Mouse (Mus musculus): ENCODE data around the gene Fbxl20. TPM values are rescaled to one million over a fixed set of nuclear protein-coding genes. Genes with fewer than 3 reads are reported as not detected.

Gene Fbxl20
- polyA plus RNA-seq, 2 experiments = 2.3 to 3.4 TPM

GRCm38 (mm10) chr11:98168400-98168799 is 18.2 kb upstream of the Fbxl20 start:
- WGBS (ENCODE audit: insufficient replicate concordance) = 59% methylated on average over 1 of the region's 1 CpGs
- no peaks in the 10 kb centered on the region for H3K9me3 ChIP-seq (ENCODE audit: control insufficient read depth, low read length)
- H3K4me1 ChIP-seq (replicated peaks; ENCODE audit: control insufficient read depth in 2 of 2, insufficient read depth in 2 of 2, low read length in 1 of 2) = no peaks in the 10 kb centered on the region
- no peak overlapping the region for H3K4me3 ChIP-seq (ENCODE audit: insufficient read depth in 1 of 2, low read depth in 2 of 2, low read length in 2 of 2)
- DNase-seq (ENCODE audit: low read depth in 3 of 3, low spot score in 3 of 3) (no peak), ATAC-seq (ENCODE audit: insufficient read depth) (no peak)
- H3K36me3 ChIP-seq (replicated peaks; ENCODE audit: control insufficient read depth, insufficient read depth, low read depth) = peaks cover 62% of the 10 kb centered on the region
- no peak overlapping the region for H3K9ac ChIP-seq (replicated peaks)
- H3K27ac ChIP-seq = no peak overlapping the region
- no peaks in the 10 kb centered on the region for H3K27me3 ChIP-seq (ENCODE audit: control insufficient read depth, insufficient read depth, low read length)
- TF ChIP-seq EP300 (IDR thresholded peaks at IDR 0.05; ENCODE audit: low read depth) = no peak
- TF ChIP-seq CTCF (IDR thresholded peaks at IDR 0.05; ENCODE audit: low read depth) = no peak
- no peak overlapping the region for H3K4me2 ChIP-seq (ENCODE audit: low read depth)

GRCm38 (mm10) chr11:98155094-98155493 is 4.9 kb upstream of the Fbxl20 start:
- ATAC-seq (ENCODE audit: insufficient read depth) (no peak), DNase-seq (ENCODE audit: low read depth in 3 of 3, low spot score in 3 of 3) (no peak)
- H3K4me2 ChIP-seq (ENCODE audit: low read depth) = no peak overlapping the region
- no peaks in the 10 kb centered on the region for H3K4me1 ChIP-seq (replicated peaks; ENCODE audit: control insufficient read depth in 2 of 2, insufficient read depth in 2 of 2, low read length in 1 of 2)
- no peak overlapping the region for H3K27ac ChIP-seq
- H3K9ac ChIP-seq (replicated peaks) = no peak overlapping the region
- H3K9me3 ChIP-seq (ENCODE audit: control insufficient read depth, low read length) = no peaks in the 10 kb centered on the region
- WGBS (ENCODE audit: insufficient replicate concordance) = 69% methylated on average over 6 of the region's 6 CpGs
- TF ChIP-seq CTCF (IDR thresholded peaks at IDR 0.05; ENCODE audit: low read depth) (no peak), EP300 (IDR thresholded peaks at IDR 0.05; ENCODE audit: low read depth) (no peak)
- H3K4me3 ChIP-seq (ENCODE audit: insufficient read depth in 1 of 2, low read depth in 2 of 2, low read length in 2 of 2) = no peak overlapping the region
- H3K36me3 ChIP-seq (replicated peaks; ENCODE audit: control insufficient read depth, insufficient read depth, low read depth) = peaks cover 23% of the 10 kb centered on the region
- no peaks in the 10 kb centered on the region for H3K27me3 ChIP-seq (ENCODE audit: control insufficient read depth, insufficient read depth, low read length)

GRCm38 (mm10) chr11:98150625-98151156 is 488 bp upstream of the Fbxl20 start:
- Histone ChIP-seq H3K4me1 (replicated peaks; ENCODE audit: control insufficient read depth in 2 of 2, insufficient read depth in 2 of 2, low read length in 1 of 2) (peaks cover 2 to 9% of the 10 kb centered on the region in 2 experiments; a peak in 2 of 4 replicates), H3K27me3 (ENCODE audit: control insufficient read depth, insufficient read depth, low read length) (no peaks in the 10 kb centered on the region), H3K9me3 (ENCODE audit: control insufficient read depth, low read length) (no peaks in the 10 kb centered on the region), H3K27ac (no peak overlapping the region), H3K9ac (replicated peaks) (no peak overlapping the region), H3K4me2 (ENCODE audit: low read depth) (peak overlapping the region; percentile 100), H3K4me3 (ENCODE audit: insufficient read depth in 1 of 2, low read depth in 2 of 2, low read length in 2 of 2) (peak overlapping the region in 1 of 2 experiments; percentile 80; a peak in 2 of 4 replicates), H3K36me3 (replicated peaks; ENCODE audit: control insufficient read depth, insufficient read depth, low read depth) (peaks cover 2% of the 10 kb centered on the region; the same call in 1 of the 2 replicates)
- no peak for DNase-seq (ENCODE audit: low read depth in 3 of 3, low spot score in 3 of 3)
- TF ChIP-seq EP300 (IDR thresholded peaks at IDR 0.05; ENCODE audit: low read depth) = no peak
- TF ChIP-seq CTCF (IDR thresholded peaks at IDR 0.05; ENCODE audit: low read depth) = no peak
- ATAC-seq (ENCODE audit: insufficient read depth) = no peak
- 5% methylated on average over 10 of the region's 10 CpGs for WGBS (ENCODE audit: insufficient replicate concordance)

GRCm38 (mm10) chr11:98149304-98149750 is 876 bp downstream of the Fbxl20 start:
- peaks cover 2 to 9% of the 10 kb centered on the region in 2 experiments; a peak in 2 of 4 replicates for H3K4me1 ChIP-seq (replicated peaks; ENCODE audit: control insufficient read depth in 2 of 2, insufficient read depth in 2 of 2, low read length in 1 of 2)
- peak overlapping the region; percentile 63 for H3K9ac ChIP-seq (replicated peaks)
- under 1% methylated on average over 57 of the region's 57 CpGs for WGBS (ENCODE audit: insufficient replicate concordance)
- ATAC-seq (ENCODE audit: insufficient read depth) (peak; percentile 80), DNase-seq (ENCODE audit: low read depth in 3 of 3, low spot score in 3 of 3) (peak; percentile 68 to 74 (median 71))
- H3K36me3 ChIP-seq (replicated peaks; ENCODE audit: control insufficient read depth, insufficient read depth, low read depth) = peaks cover 2% of the 10 kb centered on the region; the same call in 1 of the 2 replicates
- no peak for TF ChIP-seq CTCF (IDR thresholded peaks at IDR 0.05; ENCODE audit: low read depth)
- TF ChIP-seq EP300 (IDR thresholded peaks at IDR 0.05; ENCODE audit: low read depth) = no peak
- peak overlapping the region; percentile 79 to 80 for H3K4me3 ChIP-seq (ENCODE audit: insufficient read depth in 1 of 2, low read depth in 2 of 2, low read length in 2 of 2)
- no peaks in the 10 kb centered on the region for H3K27me3 ChIP-seq (ENCODE audit: control insufficient read depth, insufficient read depth, low read length)
- H3K4me2 ChIP-seq (ENCODE audit: low read depth) = peak overlapping the region; percentile 100
- H3K9me3 ChIP-seq (ENCODE audit: control insufficient read depth, low read length) = no peaks in the 10 kb centered on the region
- peak overlapping the region; percentile 76 for H3K27ac ChIP-seq

- TF ChIP-seq EP300 (IDR thresholded peaks at IDR 0.05; ENCODE audit: low read depth) (no peak), CTCF (IDR thresholded peaks at IDR 0.05; ENCODE audit: low read depth) (no peak)
- Histone ChIP-seq H3K4me1 (replicated peaks; ENCODE audit: control insufficient read depth in 2 of 2, insufficient read depth in 2 of 2, low read length in 1 of 2) (peaks cover 2 to 9% of the 10 kb centered on the region in 2 experiments; a peak in 2 of 4 replicates), H3K9me3 (ENCODE audit: control insufficient read depth, low read length) (no peaks in the 10 kb centered on the region), H3K36me3 (replicated peaks; ENCODE audit: control insufficient read depth, insufficient read depth, low read depth) (no peaks in the 10 kb centered on the region), H3K4me3 (ENCODE audit: insufficient read depth in 1 of 2, low read depth in 2 of 2, low read length in 2 of 2) (peak overlapping the region; percentile 79 to 80), H3K9ac (replicated peaks) (peak overlapping the region; percentile 63), H3K27ac (peak overlapping the region; percentile 53), H3K27me3 (ENCODE audit: control insufficient read depth, insufficient read depth, low read length) (no peaks in the 10 kb centered on the region), H3K4me2 (ENCODE audit: low read depth) (peak overlapping the region; percentile 100)
- ATAC-seq (ENCODE audit: insufficient read depth) (peak; percentile 29), DNase-seq (ENCODE audit: low read depth in 3 of 3, low spot score in 3 of 3) (peak; percentile 16 to 30 (median 29))
- WGBS (ENCODE audit: insufficient replicate concordance) = 1% methylated on average over 44 of the region's 45 CpGs
Measured at GRCm38 (mm10) chr11:98148551-98149301, 1.5 kb downstream of the Fbxl20 start.
